Mouse (Mus musculus) limb, embryonic 12.5 days (tissue): ENCODE measurements around the gene Galnt4. TPM values are rescaled to one million over a fixed set of nuclear protein-coding genes. Genes with fewer than 3 reads are reported as not detected.

Source experiments
- ATAC-seq: fragments of 200-750 bp; cut with Nextera tagmentation; 2 replicates; pipeline ENCODE4 v1.8.0; 2017; ENCODE audit warnings: low read depth, moderate TSS enrichment; ENCODE audit not compliant: insufficient number of reproducible peaks, insufficient read depth, low FRiP score, low TSS enrichment
- H3K27ac ChIP-seq: fragments of 300-500 bp; sonication (generic); 2 replicates; pipeline ENCODE4 v1.5.1; 2016; ENCODE audit warnings: mild to moderate bottlenecking, moderate library complexity
- H3K27me3 ChIP-seq: fragments of 300-500 bp; sonication (generic); 2 replicates; pipeline ENCODE4 v1.6.1; 2016; ENCODE audit warnings: mild to moderate bottlenecking, moderate library complexity
- H3K36me3 ChIP-seq: fragments of 300-500 bp; sonication (generic); 2 replicates; pipeline ENCODE4 v1.6.1; 2016; ENCODE audit warnings: mild to moderate bottlenecking, moderate library complexity
- H3K4me1 ChIP-seq: fragments of 300-500 bp; sonication (generic); replicated peaks from 2 replicates; pipeline ENCODE4 v1.6.1; 2016
- H3K4me2 ChIP-seq: fragments of 300-500 bp; sonication (generic); 2 replicates; pipeline ENCODE4 v1.6.1; 2016; ENCODE audit warnings: mild to moderate bottlenecking, moderate library complexity
- H3K4me3 ChIP-seq: fragments of 300-500 bp; sonication (generic); replicated peaks from 2 replicates; pipeline ENCODE4 v1.5.1; 2016; ENCODE audit warnings: mild to moderate bottlenecking
- H3K9ac ChIP-seq: fragments of 300-500 bp; sonication (generic); replicated peaks from 2 replicates; pipeline ENCODE4 v1.6.1; 2016; ENCODE audit warnings: mild to moderate bottlenecking, moderate library complexity
- H3K9me3 ChIP-seq: fragments of 300-500 bp; sonication (generic); 2 replicates; pipeline ENCODE4 v1.6.1; 2016; ENCODE audit warnings: mild to moderate bottlenecking, moderate library complexity
- WGBS: fragments of 180-500 bp; shearing (Covaris S2); methylation state at CpG from one replicate; pipeline ENCODE4 v1.1.7; 2016; 5-methylcytosine and 5-hydroxymethylcytosine counted together
- polyA plus RNA-seq: library from polyadenylated mRNA; unstranded; fragments of >200 nt; fragmentation: Nextera tagmentation; extraction: Ambion mirVana; gene quantifications from 2 replicates; pipeline ENCODE4 v1.2.1, GENCODE M21; 2016

Galnt4 gene
- polyA plus RNA-seq, 1 experiment from 2014 or later, result 8.4 TPM

- 82% methylated on average over 6 of the region's 6 CpGs for WGBS
- no peak for ATAC-seq
Observed at GRCm38 (mm10) chr10:99089906-99090305, 18.1 kb upstream of the Galnt4 start.

GRCm38 (mm10) chr10:99093364-99093763 lies 14.6 kb upstream of the Galnt4 start:
- no peak for ATAC-seq
- Histone ChIP-seq H3K36me3 (no peaks in the 10 kb centered on the region), H3K9ac (no peak overlapping the region), H3K27ac (no peak overlapping the region), H3K4me1 (no peaks in the 10 kb centered on the region), H3K4me3 (no peak overlapping the region), H3K27me3 (no peaks in the 10 kb centered on the region), H3K4me2 (no peak overlapping the region), H3K9me3 (no peaks in the 10 kb centered on the region)
- WGBS, result 82% methylated on average over 2 of the region's 2 CpGs

More at GRCm38 (mm10) chr10:99089906-99090305, 18.1 kb upstream of the Galnt4 start:
- H3K4me1 ChIP-seq, result no peaks in the 10 kb centered on the region
- H3K4me2 ChIP-seq, result no peak overlapping the region
- no peaks in the 10 kb centered on the region for H3K9me3 ChIP-seq
- H3K9ac ChIP-seq, result no peak overlapping the region
- H3K4me3 ChIP-seq, result no peak overlapping the region
- H3K36me3 ChIP-seq, result no peaks in the 10 kb centered on the region
- H3K27ac ChIP-seq, result no peak overlapping the region
- H3K27me3 ChIP-seq, result 0 out of 2 replicates have a peak, but pooled peaks cover 4% of the 10 kb centered on the region

GRCm38 (mm10) chr10:99095114-99095513 lies 12.8 kb upstream of the Galnt4 start:
- H3K4me1 ChIP-seq, result no peaks in the 10 kb centered on the region
- WGBS, result 79% methylated on average over 2 of the region's 2 CpGs
- H3K4me3 ChIP-seq, result no peak overlapping the region
- ATAC-seq, result no peak
- H3K9me3 ChIP-seq, result no peaks in the 10 kb centered on the region
- no peaks in the 10 kb centered on the region for H3K27me3 ChIP-seq
- no peaks in the 10 kb centered on the region for H3K36me3 ChIP-seq
- no peak overlapping the region for H3K27ac ChIP-seq
- no peak overlapping the region for H3K9ac ChIP-seq
- H3K4me2 ChIP-seq, result no peak overlapping the region

GRCm38 (mm10) chr10:99097374-99097773 lies 10.6 kb upstream of the Galnt4 start:
- H3K36me3 ChIP-seq, result no peaks in the 10 kb centered on the region
- 75% methylated on average over 10 of the region's 10 CpGs for WGBS
- H3K9ac ChIP-seq, result no peak overlapping the region
- no peak overlapping the region for H3K4me3 ChIP-seq
- no peak for ATAC-seq
- H3K27ac ChIP-seq, result no peak overlapping the region
- no peak overlapping the region for H3K4me2 ChIP-seq
- no peaks in the 10 kb centered on the region for H3K4me1 ChIP-seq
- H3K9me3 ChIP-seq, result no peaks in the 10 kb centered on the region
- H3K27me3 ChIP-seq, result no peaks in the 10 kb centered on the region

GRCm38 (mm10) chr10:99105522-99105921 lies 2.4 kb upstream of the Galnt4 start:
- H3K27ac ChIP-seq, result no peak overlapping the region
- H3K9ac ChIP-seq, result no peak overlapping the region
- peak overlapping the region; percentile 91; the same call in 1 of the 2 replicates for H3K4me2 ChIP-seq
- H3K9me3 ChIP-seq, result no peaks in the 10 kb centered on the region
- no peak for ATAC-seq
- H3K27me3 ChIP-seq, result no peaks in the 10 kb centered on the region
- H3K36me3 ChIP-seq, result peaks cover 16% of the 10 kb centered on the region
- WGBS, result 79% methylated on average over 3 of the region's 3 CpGs
- H3K4me3 ChIP-seq, result peak overlapping the region; percentile 98; the same call in 1 of the 2 replicates
- peaks cover 15% of the 10 kb centered on the region for H3K4me1 ChIP-seq

GRCm38 (mm10) chr10:99106311-99106702 lies 1.7 kb upstream of the Galnt4 start:
- Histone ChIP-seq H3K9me3 (no peaks in the 10 kb centered on the region), H3K4me3 (peak overlapping the region; percentile 98), H3K9ac (peak overlapping the region; percentile 89; the same call in 1 of the 2 replicates), H3K27ac (no peak overlapping the region), H3K27me3 (no peaks in the 10 kb centered on the region), H3K36me3 (peaks cover 16% of the 10 kb centered on the region), H3K4me1 (peaks cover 15% of the 10 kb centered on the region), H3K4me2 (peak overlapping the region; percentile 91)
- 32% methylated on average over 8 of the region's 8 CpGs for WGBS
- ATAC-seq, result no peak

- Histone ChIP-seq H3K9ac (peak within 1 kb of the TSS; percentile 89), H3K4me1 (peaks cover 15% of the 10 kb centered on the region), H3K9me3 (no peaks in the 10 kb centered on the region), H3K4me2 (peak within 1 kb of the TSS; percentile 91), H3K36me3 (peaks cover 16% of the 10 kb centered on the region), H3K27ac (peak within 1 kb of the TSS; percentile 91), H3K27me3 (no peaks in the 10 kb centered on the region), H3K4me3 (peak within 1 kb of the TSS; percentile 98)
- WGBS, result under 1% methylated on average over 106 of the region's 106 CpGs
- peak; percentile 92 for ATAC-seq
Observed at GRCm38 (mm10) chr10:99106703-99107631, 992 bp upstream of the Galnt4 start, which contains the start of gene Poc1b. Gene Poc1b, plus strand, starts transcription at chr10:99107036.

GRCm38 (mm10) chr10:99108431-99108982 lies 548 bp downstream of the Galnt4 start:
- no peak for ATAC-seq

GRCm38 (mm10) chr10:99113533-99113932 lies 5.6 kb downstream of the Galnt4 start:
- H3K9ac ChIP-seq, result no peak overlapping the region
- H3K36me3 ChIP-seq, result peaks cover 16% of the 10 kb centered on the region
- 32% methylated on average over 3 of the region's 3 CpGs for WGBS
- H3K9me3 ChIP-seq, result no peaks in the 10 kb centered on the region
- no peaks in the 10 kb centered on the region for H3K27me3 ChIP-seq
- H3K4me2 ChIP-seq, result no peak overlapping the region
- H3K4me1 ChIP-seq, result peaks cover 38% of the 10 kb centered on the region
- no peak for ATAC-seq
- no peak overlapping the region for H3K4me3 ChIP-seq
- no peak overlapping the region for H3K27ac ChIP-seq

More at GRCm38 (mm10) chr10:99108431-99108982, 548 bp downstream of the Galnt4 start:
- Histone ChIP-seq H3K9ac (peak overlapping the region; percentile 89), H3K4me1 (peaks cover 15% of the 10 kb centered on the region), H3K36me3 (peaks cover 16% of the 10 kb centered on the region), H3K27ac (peak overlapping the region; percentile 91; the same call in 1 of the 2 replicates), H3K9me3 (no peaks in the 10 kb centered on the region), H3K27me3 (no peaks in the 10 kb centered on the region), H3K4me2 (peak overlapping the region; percentile 91), H3K4me3 (peak overlapping the region; percentile 98)
- WGBS, result 39% methylated on average over 12 of the region's 12 CpGs

- WGBS, result 64% methylated on average over 8 of the region's 8 CpGs
- no peak overlapping the region for H3K9ac ChIP-seq
- peaks cover 11% of the 10 kb centered on the region for H3K36me3 ChIP-seq
- peaks cover 39% of the 10 kb centered on the region for H3K4me1 ChIP-seq
- H3K9me3 ChIP-seq, result no peaks in the 10 kb centered on the region
- H3K27ac ChIP-seq, result no peak overlapping the region
- no peak overlapping the region for H3K4me2 ChIP-seq
- no peak overlapping the region for H3K4me3 ChIP-seq
- H3K27me3 ChIP-seq, result no peaks in the 10 kb centered on the region
- no peak for ATAC-seq
Observed at GRCm38 (mm10) chr10:99114295-99114694, 6.3 kb downstream of the Galnt4 start.

- H3K9ac ChIP-seq, result peak overlapping the region; percentile 14; the same call in 1 of the 2 replicates
- peaks cover 44% of the 10 kb centered on the region for H3K4me1 ChIP-seq
- 19% methylated on average over 18 of the region's 18 CpGs for WGBS
- H3K27ac ChIP-seq, result no peak overlapping the region
- no peaks in the 10 kb centered on the region for H3K36me3 ChIP-seq
- ATAC-seq, result no peak
- peak overlapping the region; percentile 36 for H3K4me2 ChIP-seq
- H3K4me3 ChIP-seq, result no peak overlapping the region
- H3K9me3 ChIP-seq, result no peaks in the 10 kb centered on the region
- H3K27me3 ChIP-seq, result no peaks in the 10 kb centered on the region
Observed at GRCm38 (mm10) chr10:99115471-99116236, 7.7 kb downstream of the Galnt4 start.
